Comparison of ENCODE assay signal across 10 mouse cellular contexts in genomic region chr17:5284783-5285182, GRCm38 (mm10).
DNase-seq lines count a peak whose midpoint lies in the region; TF ChIP-seq lines count a peak whose summit lies in the region.
"Had no signal": no experiment of that assay in that cellular context is flagged by ENCODE, and none has a peak within 500 bp of the region (broad histone marks: within the 10 kb centered on the region; RNA-seq: fewer than 3 reads in every experiment).

No protein-coding gene starts in this region.

- H3K4me3 ChIP-seq in olfactory bulb, adult 2 months (ENCODE audit: insufficient read depth, low read depth, low read length), result no peak overlapping the region
- H3K4me3 ChIP-seq: limb, embryonic 12.5 days had no signal

- peak; percentile 36 to 39 for DNase-seq in heart, adult 18-20 months
- DNase-seq in heart, postnatal 25 days (ENCODE audit: low spot score), result no peak
- peak; percentile 71 for DNase-seq in right cerebral cortex, adult 18-20 months
- DNase-seq in right cerebral cortex, postnatal 25 days, result no peak
- peak; percentile 63 to 69 for DNase-seq in layer of hippocampus, adult 8-10 months (ENCODE audit: low spot score in 2 of 2)
- no peak for DNase-seq in thymus, postnatal 0 days (ENCODE audit: low spot score)
- DNase-seq in adrenal gland, adult 8-10 months, result no peak
- DNase-seq: thymus, adult 18-20 months had no signal

- intact Hi-C loops in heart, postnatal 25 days (cut with DNase I), result loop anchor here (5.0 kb wide), 1 partner anchor 32 kb away; no protein-coding TSS in a partner anchor

- TF ChIP-seq POLR2A in olfactory bulb, adult 2 months (IDR thresholded peaks at IDR 0.05; ENCODE audit: insufficient read depth, low read depth, low read length), result no peak

- H3K4me1 ChIP-seq in olfactory bulb, adult 2 months (ENCODE audit: control insufficient read depth, insufficient read depth, low read length), result peaks cover 41% of the 10 kb centered on the region

- H3K27ac ChIP-seq in olfactory bulb, adult 2 months (ENCODE audit: insufficient read depth, low read depth, low read length), result peak overlapping the region; percentile 2; the same call in 1 of the 2 replicates
- H3K27ac ChIP-seq: limb, embryonic 12.5 days had no signal

- no peak for TF ChIP-seq CTCF in olfactory bulb, adult 2 months (IDR thresholded peaks at IDR 0.05; ENCODE audit: insufficient read depth, low read depth, low read length)

- 48% methylated on average over 10 of the region's 10 CpGs for WGBS in olfactory bulb, adult 2 months

Comparison
In these comparisons a context has a peak if more than half of its experiments do, and no peak if none do; other contexts are left out.
1. DNase-seq: peak in heart, adult 18-20 months (2 of 2), right cerebral cortex, adult 18-20 months (single experiment) and layer of hippocampus, adult 8-10 months (2 of 2); none in heart, postnatal 25 days (single experiment), right cerebral cortex, postnatal 25 days (single experiment), thymus, postnatal 0 days (single experiment) and adrenal gland, adult 8-10 months (single experiment).